Mouse (Mus musculus) left cerebral cortex, adult 2 months (tissue): ENCODE results near the gene Zfhx3. TPM values are rescaled to one million over a fixed set of nuclear protein-coding genes. Genes with fewer than 3 reads are reported as not detected.

Experiments
- DNase-seq, 2 experiments: peaks; one replicate each; pipeline ENCODE4 v3.0.0; 2021 to 2022; ENCODE audit warnings: low spot score in 2 of 2, mixed read lengths in 1 of 2; ENCODE audit errors: extremely low spot score in 1 of 2
- H3K27ac ChIP-seq: fragments of 200-600 bp; 2 replicates; pipeline ENCODE4 v1.8.1; 2022
- H3K4me3 ChIP-seq: fragments of 200-600 bp; 2 replicates; pipeline ENCODE4 v1.8.1; 2022
- CTCF ChIP-seq: fragments of 200-600 bp; IDR thresholded peaks from 2 replicates; pipeline ENCODE4 v1.8.1; 2022; ENCODE audit warnings: antibody characterized with exemption, mild to moderate bottlenecking, moderate library complexity
- intact Hi-C: fragments of 180-260 bp; cut with DNase I; formaldehyde crosslinking; loops from one replicate; pipeline ENCODE4 v1.15.1; 2025
- total RNA-seq, 2 experiments: library from RNA; stranded (reverse); gene quantifications; 2 replicates each; pipeline ENCODE4 v1.2.3; 2021

Gene Zfhx3
- total RNA-seq, 2 experiments from 2014 or later, result 5.0 to 5.1 TPM

- intact Hi-C loops, result no loop called here
- Histone ChIP-seq H3K27ac (no peak overlapping the region), H3K4me3 (no peak overlapping the region)
- no peak for TF ChIP-seq CTCF
- no peak for DNase-seq
Observed at GRCm38 (mm10) chr8:108631069-108631468, 688.6 kb downstream of the Zfhx3 start.

GRCm38 (mm10) chr8:108634282-108634681, 691.8 kb downstream of the Zfhx3 start:
- no peak for DNase-seq
- no peak overlapping the region for H3K4me3 ChIP-seq
- intact Hi-C loops, result no loop called here
- no peak for TF ChIP-seq CTCF
- H3K27ac ChIP-seq, result no peak overlapping the region

- Histone ChIP-seq H3K27ac (no peak overlapping the region), H3K4me3 (no peak overlapping the region)
- no peak for TF ChIP-seq CTCF
- no peak for DNase-seq
- intact Hi-C loops, result no loop called here
Observed at GRCm38 (mm10) chr8:108637887-108638286, 695.4 kb downstream of the Zfhx3 start.

GRCm38 (mm10) chr8:108645660-108646059, 703.2 kb downstream of the Zfhx3 start:
- TF ChIP-seq CTCF, result no peak
- no peak for DNase-seq
- intact Hi-C loops, result no loop called here
- H3K27ac ChIP-seq, result no peak overlapping the region
- H3K4me3 ChIP-seq, result no peak overlapping the region

- Histone ChIP-seq H3K27ac (no peak overlapping the region), H3K4me3 (no peak overlapping the region)
- no peak for DNase-seq
- intact Hi-C loops, result no loop called here
- TF ChIP-seq CTCF, result no peak
Observed at GRCm38 (mm10) chr8:108647556-108647955, 705.1 kb downstream of the Zfhx3 start.

GRCm38 (mm10) chr8:108648993-108649392, 706.5 kb downstream of the Zfhx3 start:
- no peak for DNase-seq
- no peak overlapping the region for H3K27ac ChIP-seq
- TF ChIP-seq CTCF, result no peak
- intact Hi-C loops, result no loop called here
- no peak overlapping the region for H3K4me3 ChIP-seq

GRCm38 (mm10) chr8:108650837-108651236, 708.4 kb downstream of the Zfhx3 start:
- Histone ChIP-seq H3K27ac (no peak overlapping the region), H3K4me3 (no peak overlapping the region)
- TF ChIP-seq CTCF, result no peak
- no peak for DNase-seq
- intact Hi-C loops, result no loop called here

GRCm38 (mm10) chr8:108661486-108662093, 719.1 kb downstream of the Zfhx3 start:
- intact Hi-C loops, result no loop called here

GRCm38 (mm10) chr8:108662766-108663165, 720.3 kb downstream of the Zfhx3 start:
- no peak overlapping the region for H3K27ac ChIP-seq
- no peak overlapping the region for H3K4me3 ChIP-seq
- no peak for DNase-seq
- TF ChIP-seq CTCF, result no peak
- intact Hi-C loops, result no loop called here

More at GRCm38 (mm10) chr8:108661486-108662093, 719.1 kb downstream of the Zfhx3 start:
- H3K27ac ChIP-seq, result no peak overlapping the region
- TF ChIP-seq CTCF, result no peak
- DNase-seq, result no peak
- H3K4me3 ChIP-seq, result no peak overlapping the region

GRCm38 (mm10) chr8:108671939-108672515, 729.6 kb downstream of the Zfhx3 start:
- no peak for DNase-seq
- no peak for TF ChIP-seq CTCF
- intact Hi-C loops, result no loop called here

GRCm38 (mm10) chr8:108675001-108675525, 732.6 kb downstream of the Zfhx3 start:
- H3K4me3 ChIP-seq, result no peak overlapping the region
- intact Hi-C loops, result no loop called here
- TF ChIP-seq CTCF, result no peak
- no peak for DNase-seq
- H3K27ac ChIP-seq, result no peak overlapping the region

More at GRCm38 (mm10) chr8:108671939-108672515, 729.6 kb downstream of the Zfhx3 start:
- H3K4me3 ChIP-seq, result no peak overlapping the region
- H3K27ac ChIP-seq, result no peak overlapping the region

- no peak for TF ChIP-seq CTCF
- Histone ChIP-seq H3K27ac (no peak overlapping the region), H3K4me3 (no peak overlapping the region)
- intact Hi-C loops, result no loop called here
- DNase-seq, result no peak
Observed at GRCm38 (mm10) chr8:108689694-108690093, 747.2 kb downstream of the Zfhx3 start.
